Mouse (Mus musculus): ENCODE data around the gene Klf1. TPM values are rescaled to one million over a fixed set of nuclear protein-coding genes. Genes with fewer than 3 reads are reported as not detected.
A peak's percentile ranks its signal among the peaks of the same experiment; 100 is the strongest.

Klf1 gene
- total RNA-seq, 1 experiment = 0.31 TPM

- no peak overlapping the region for H3K9ac ChIP-seq (ENCODE audit: insufficient read depth, low read depth, low read length, poor library complexity, severe bottlenecking)
- H3K9me3 ChIP-seq (ENCODE audit: control insufficient read depth, insufficient read depth, low read depth, low read length) = no peaks in the 10 kb centered on the region
- TF ChIP-seq CHD2 (IDR thresholded peaks at IDR 0.05; ENCODE audit: low read depth, low read length) (no peak), ZC3H11A (IDR thresholded peaks at IDR 0.05; ENCODE audit: borderline replicate concordance, low read depth, low read length) (no peak), MAFK (IDR thresholded peaks at IDR 0.05; ENCODE audit: insufficient read depth, low read depth, low read length) (no peak), ZNF384 (IDR thresholded peaks at IDR 0.05; ENCODE audit: low read depth, low read length) (no peak), HCFC1 (IDR thresholded peaks at IDR 0.05; ENCODE audit: borderline replicate concordance, insufficient read depth, low read length) (no peak)
- in situ Hi-C loops (cut with MboI; ENCODE audit: low sequenced_read_pairs in 2 of 2, unreplicated experiment in 2 of 2) = no loop called here
- no peak for DNase-seq (ENCODE audit: low read depth, low spot score)
- no peaks in the 10 kb centered on the region for H3K36me3 ChIP-seq (ENCODE audit: control insufficient read depth, insufficient read depth, low read length, poor library complexity, severe bottlenecking)
- no peak overlapping the region for H3K27ac ChIP-seq (ENCODE audit: insufficient read depth, low read depth, low read length, poor library complexity, severe bottlenecking)
- peak overlapping the region in 1 of 2 experiments; percentile 83; a peak in 2 of 4 replicates for H3K4me3 ChIP-seq (ENCODE audit: insufficient read depth in 1 of 2, low read depth in 1 of 2, low read length in 2 of 2, poor library complexity in 1 of 2, severe bottlenecking in 1 of 2)
- H3K4me1 ChIP-seq (ENCODE audit: control insufficient read depth in 2 of 2, insufficient read depth in 2 of 2, low read length in 2 of 2, poor library complexity in 1 of 2) = peaks cover 0 to 4% of the 10 kb centered on the region in 2 experiments; a peak in 1 of 4 replicates
Measured at GRCm38 (mm10) chr8:84937620-84938485, 36.1 kb downstream of the Klf1 start.

DNA sequence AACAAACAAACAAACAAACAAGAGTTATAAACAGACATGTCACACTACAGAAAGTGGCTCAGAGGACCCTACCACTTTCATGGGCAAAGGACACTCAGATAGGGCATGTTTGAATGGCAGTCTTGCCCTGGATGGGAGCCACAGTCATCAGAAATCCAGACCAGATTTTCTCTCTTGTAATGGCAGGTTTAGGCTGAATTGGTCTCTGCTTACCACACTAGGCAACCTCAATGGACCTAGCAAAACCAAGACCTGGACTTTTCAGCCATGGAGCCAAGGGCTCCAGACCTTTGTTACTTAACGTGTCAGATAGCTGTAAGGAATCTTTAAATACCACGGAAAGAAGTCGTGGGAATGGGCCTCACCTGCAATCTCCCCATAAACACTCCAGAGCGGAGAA is 42.0 kb downstream of the Klf1 start:
- peaks cover 2 to 5% of the 10 kb centered on the region in 2 experiments; a peak in 1 of 4 replicates for H3K4me1 ChIP-seq (ENCODE audit: control insufficient read depth in 2 of 2, insufficient read depth in 2 of 2, low read length in 2 of 2, poor library complexity in 1 of 2)
- in situ Hi-C loops (cut with MboI; ENCODE audit: low sequenced_read_pairs in 2 of 2, unreplicated experiment in 2 of 2) = no loop called here
- no peaks in the 10 kb centered on the region for H3K36me3 ChIP-seq (ENCODE audit: control insufficient read depth, insufficient read depth, low read length, poor library complexity, severe bottlenecking)
- no peaks in the 10 kb centered on the region for H3K9me3 ChIP-seq (ENCODE audit: control insufficient read depth, insufficient read depth, low read depth, low read length)
- H3K27ac ChIP-seq (ENCODE audit: insufficient read depth, low read depth, low read length, poor library complexity, severe bottlenecking) = no peak overlapping the region
- DNase-seq (ENCODE audit: low read depth, low spot score) = no peak
- H3K4me3 ChIP-seq (ENCODE audit: insufficient read depth in 1 of 2, low read depth in 1 of 2, low read length in 2 of 2, poor library complexity in 1 of 2, severe bottlenecking in 1 of 2) = no peak overlapping the region
- no peak for TF ChIP-seq ZC3H11A (IDR thresholded peaks at IDR 0.05; ENCODE audit: borderline replicate concordance, low read depth, low read length)
- H3K9ac ChIP-seq (ENCODE audit: insufficient read depth, low read depth, low read length, poor library complexity, severe bottlenecking) = no peak overlapping the region

GRCm38 (mm10) chr8:84944478-84945160 is 42.9 kb downstream of the Klf1 start:
- peak; percentile 81 for DNase-seq (ENCODE audit: low read depth, low spot score)
- Histone ChIP-seq H3K4me3 (ENCODE audit: insufficient read depth in 1 of 2, low read depth in 1 of 2, low read length in 2 of 2, poor library complexity in 1 of 2, severe bottlenecking in 1 of 2) (peak overlapping the region in 1 of 2 experiments; percentile 72; a peak in 3 of 4 replicates), H3K36me3 (ENCODE audit: control insufficient read depth, insufficient read depth, low read length, poor library complexity, severe bottlenecking) (no peaks in the 10 kb centered on the region), H3K4me1 (ENCODE audit: control insufficient read depth in 2 of 2, insufficient read depth in 2 of 2, low read length in 2 of 2, poor library complexity in 1 of 2) (peaks cover 2 to 5% of the 10 kb centered on the region in 2 experiments; a peak in 1 of 4 replicates), H3K9ac (ENCODE audit: insufficient read depth, low read depth, low read length, poor library complexity, severe bottlenecking) (no peak overlapping the region), H3K9me3 (ENCODE audit: control insufficient read depth, insufficient read depth, low read depth, low read length) (no peaks in the 10 kb centered on the region), H3K27ac (ENCODE audit: insufficient read depth, low read depth, low read length, poor library complexity, severe bottlenecking) (no peak overlapping the region)
- TF ChIP-seq HCFC1 (IDR thresholded peaks at IDR 0.05; ENCODE audit: borderline replicate concordance, insufficient read depth, low read length) = no peak
- no peak for TF ChIP-seq CHD2 (IDR thresholded peaks at IDR 0.05; ENCODE audit: low read depth, low read length)
- no peak for TF ChIP-seq ZNF384 (IDR thresholded peaks at IDR 0.05; ENCODE audit: low read depth, low read length)
- TF ChIP-seq ZC3H11A (IDR thresholded peaks at IDR 0.05; ENCODE audit: borderline replicate concordance, low read depth, low read length) = no peak
- no peak for TF ChIP-seq MAFK (IDR thresholded peaks at IDR 0.05; ENCODE audit: insufficient read depth, low read depth, low read length)
- in situ Hi-C loops (cut with MboI; ENCODE audit: low sequenced_read_pairs in 2 of 2, unreplicated experiment in 2 of 2) = no loop called here

GRCm38 (mm10) chr8:84945235-84945632 is 43.5 kb downstream of the Klf1 start:
- Histone ChIP-seq H3K36me3 (ENCODE audit: control insufficient read depth, insufficient read depth, low read length, poor library complexity, severe bottlenecking) (no peaks in the 10 kb centered on the region), H3K4me1 (ENCODE audit: control insufficient read depth in 2 of 2, insufficient read depth in 2 of 2, low read length in 2 of 2, poor library complexity in 1 of 2) (peaks cover 2 to 5% of the 10 kb centered on the region in 2 experiments; a peak in 1 of 4 replicates), H3K4me3 (ENCODE audit: insufficient read depth in 1 of 2, low read depth in 1 of 2, low read length in 2 of 2, poor library complexity in 1 of 2, severe bottlenecking in 1 of 2) (peak overlapping the region; percentile 72 to 93), H3K9me3 (ENCODE audit: control insufficient read depth, insufficient read depth, low read depth, low read length) (no peaks in the 10 kb centered on the region), H3K27ac (ENCODE audit: insufficient read depth, low read depth, low read length, poor library complexity, severe bottlenecking) (no peak overlapping the region), H3K9ac (ENCODE audit: insufficient read depth, low read depth, low read length, poor library complexity, severe bottlenecking) (no peak overlapping the region)
- in situ Hi-C loops (cut with MboI; ENCODE audit: low sequenced_read_pairs in 2 of 2, unreplicated experiment in 2 of 2) = no loop called here
- DNase-seq (ENCODE audit: low read depth, low spot score) = no peak
- TF ChIP-seq CHD2 (IDR thresholded peaks at IDR 0.05; ENCODE audit: low read depth, low read length) (no peak), ZNF384 (IDR thresholded peaks at IDR 0.05; ENCODE audit: low read depth, low read length) (no peak), HCFC1 (IDR thresholded peaks at IDR 0.05; ENCODE audit: borderline replicate concordance, insufficient read depth, low read length) (no peak), MAFK (IDR thresholded peaks at IDR 0.05; ENCODE audit: insufficient read depth, low read depth, low read length) (no peak), ZC3H11A (IDR thresholded peaks at IDR 0.05; ENCODE audit: borderline replicate concordance, low read depth, low read length) (no peak)

Measured in ES-E14 (cell line).